Mouse (Mus musculus): ENCODE results near the gene Galk1.

DNA sequence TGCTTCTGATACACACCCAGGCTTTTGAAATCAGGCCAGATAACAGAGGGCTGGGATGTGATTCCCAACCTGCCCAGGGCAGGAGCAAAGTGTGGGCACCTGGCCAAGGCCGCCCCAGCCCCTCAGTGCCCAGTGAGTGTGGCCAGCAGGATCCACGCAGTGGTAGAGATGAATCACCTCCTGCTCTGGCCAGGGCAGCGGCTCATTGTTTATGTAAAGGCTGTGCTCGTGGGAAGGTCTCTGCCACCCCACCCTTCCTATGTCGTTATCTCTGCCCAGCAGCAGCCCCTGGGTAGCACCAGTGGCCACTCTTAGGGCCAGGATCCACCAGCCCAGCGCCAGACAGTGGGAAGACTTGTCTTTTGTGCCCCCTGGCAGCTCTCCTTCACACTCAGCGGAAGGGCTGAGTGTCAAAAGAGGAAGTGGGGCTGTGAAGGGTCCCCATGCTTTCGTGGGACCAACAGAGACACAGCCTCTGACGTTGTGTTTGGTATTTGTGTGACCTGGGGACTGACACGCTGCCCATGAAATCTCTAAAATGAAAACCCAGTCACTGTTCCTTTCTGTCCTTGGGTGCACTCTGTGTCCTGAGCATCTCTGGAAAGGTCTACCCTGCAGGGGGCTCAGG is 47.4 kb downstream of the Galk1 start:
- TF ChIP-seq CTCF (IDR thresholded peaks at IDR 0.05; ENCODE audit: low read depth), result no peak
- TF ChIP-seq EP300 (IDR thresholded peaks at IDR 0.05; ENCODE audit: low read depth), result no peak

Data from liver, embryonic 14.5 days (tissue).